Mouse (Mus musculus): ENCODE results near the gene Ptch1. TPM values are rescaled to one million over a fixed set of nuclear protein-coding genes. Genes with fewer than 3 reads are reported as not detected.

The Ptch1 gene
- polyA plus RNA-seq, 1 experiment from 2014 or later, result 22.7 TPM

DNA sequence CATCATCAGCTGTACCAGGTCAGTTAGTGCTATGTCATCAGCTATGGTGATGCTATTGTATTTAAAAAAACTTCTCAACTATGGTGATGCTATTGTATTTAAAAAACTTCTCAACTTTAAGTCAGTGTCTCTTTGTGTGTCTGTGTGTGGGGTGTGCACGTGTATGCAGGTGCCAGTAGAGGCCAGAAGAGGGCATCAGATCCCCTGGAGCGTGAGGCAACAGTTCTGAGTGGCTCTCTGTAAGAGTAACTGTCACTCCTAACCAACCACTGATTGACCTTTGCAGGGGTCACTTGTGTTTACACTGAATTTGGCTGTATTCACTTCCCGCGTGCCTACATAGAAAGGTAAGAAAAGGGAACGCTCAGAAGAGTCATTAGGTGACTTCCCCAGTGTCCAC is 65.6 kb downstream of the Ptch1 start:
- Histone ChIP-seq H3K4me2 (replicated peaks) (no peak overlapping the region), H3K36me3 (peaks cover 52% of the 10 kb centered on the region), H3K4me3 (no peak overlapping the region), H3K27me3 (no peaks in the 10 kb centered on the region), H3K9me3 (replicated peaks) (no peaks in the 10 kb centered on the region), H3K27ac (no peak overlapping the region), H3K4me1 (0 out of 2 replicates have a peak, but pooled peaks cover 7% of the 10 kb centered on the region), H3K9ac (no peak overlapping the region)
- WGBS, result 85% methylated on average over 5 of the region's 5 CpGs
- ATAC-seq (ENCODE audit: low FRiP score), result no peak

DNA sequence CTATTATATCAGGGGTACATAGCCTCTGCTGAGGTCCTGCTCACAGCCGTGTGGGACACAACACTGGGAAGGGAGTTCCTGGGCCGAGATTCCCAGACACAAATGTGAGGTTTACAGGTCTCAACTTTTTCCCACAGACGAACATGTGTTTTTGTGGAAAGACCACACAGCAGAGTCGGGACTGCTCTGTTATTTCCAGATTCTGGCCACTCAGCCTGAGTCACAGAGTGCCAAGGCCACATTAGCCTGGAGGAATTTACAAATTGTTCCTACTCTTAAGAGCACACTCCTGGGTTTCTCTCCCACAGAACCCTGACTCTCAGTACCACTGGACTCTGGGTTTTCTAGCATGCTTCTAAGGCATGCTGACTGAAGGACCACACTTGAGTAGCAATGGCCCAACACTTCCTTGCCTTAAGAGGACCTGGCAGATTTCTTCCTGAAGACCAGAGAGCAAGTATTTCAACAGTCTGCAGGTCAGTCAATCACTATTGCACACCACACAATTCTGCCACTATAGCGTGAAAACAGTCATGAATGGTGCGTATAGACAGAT is 66.3 kb downstream of the Ptch1 start:
- H3K36me3 ChIP-seq, result peaks cover 44% of the 10 kb centered on the region
- ATAC-seq (ENCODE audit: low FRiP score), result no peak
- 0 out of 2 replicates have a peak, but pooled peaks cover 5% of the 10 kb centered on the region for H3K4me1 ChIP-seq
- no peak overlapping the region for H3K4me3 ChIP-seq
- H3K27me3 ChIP-seq, result no peaks in the 10 kb centered on the region
- no peak overlapping the region for H3K4me2 ChIP-seq (replicated peaks)
- no peak overlapping the region for H3K9ac ChIP-seq
- no peak overlapping the region for H3K27ac ChIP-seq
- no peaks in the 10 kb centered on the region for H3K9me3 ChIP-seq (replicated peaks)
- 87% methylated on average over 6 of the region's 6 CpGs for WGBS

DNA sequence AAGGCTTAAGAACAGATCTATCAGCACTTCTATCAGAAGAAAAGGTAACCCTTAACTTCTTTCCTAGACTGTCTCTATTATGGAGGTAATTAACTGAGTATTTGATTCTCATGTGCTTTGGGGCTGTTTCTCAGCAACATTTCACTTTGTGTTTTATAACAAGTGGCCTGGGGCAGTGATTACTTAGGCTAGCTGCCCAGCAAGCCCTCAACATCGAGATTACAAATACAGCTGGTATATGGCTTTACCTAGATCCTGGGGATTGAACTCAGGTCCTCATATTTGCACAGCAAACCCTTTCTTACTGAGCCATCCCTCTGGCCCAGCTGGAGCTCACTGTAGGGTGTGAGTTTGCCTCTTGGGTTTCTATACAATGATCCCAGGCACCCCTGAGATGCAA is 67.0 kb downstream of the Ptch1 start:
- ATAC-seq (ENCODE audit: low FRiP score), result no peak
- no peak overlapping the region for H3K9ac ChIP-seq
- H3K27ac ChIP-seq, result no peak overlapping the region
- 0 out of 2 replicates have a peak, but pooled peaks cover 3% of the 10 kb centered on the region for H3K4me1 ChIP-seq
- H3K4me3 ChIP-seq, result no peak overlapping the region
- no peaks in the 10 kb centered on the region for H3K9me3 ChIP-seq (replicated peaks)
- H3K27me3 ChIP-seq, result no peaks in the 10 kb centered on the region
- peaks cover 37% of the 10 kb centered on the region for H3K36me3 ChIP-seq
- WGBS, result 65% methylated on average over 1 of the region's 1 CpGs
- H3K4me2 ChIP-seq (replicated peaks), result no peak overlapping the region

DNA sequence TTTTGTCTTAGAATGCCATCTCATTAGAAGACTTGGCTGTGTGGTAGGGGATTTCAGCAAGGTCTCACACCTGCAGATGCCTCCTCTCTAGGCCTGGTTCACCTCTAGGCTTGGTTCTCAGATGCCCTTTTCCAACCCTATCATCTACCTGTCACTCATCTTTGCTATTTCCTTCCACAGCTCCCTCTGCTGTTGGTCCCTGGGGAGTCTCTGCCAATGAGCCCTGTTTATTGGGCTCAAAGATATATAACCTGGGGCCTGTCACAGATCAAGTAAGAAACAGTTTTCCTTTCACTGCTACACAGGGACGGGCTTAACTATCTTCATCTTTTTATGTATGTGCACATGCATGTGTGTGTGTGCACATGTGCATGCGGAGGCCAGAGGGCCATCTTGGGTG is 71.0 kb downstream of the Ptch1 start:
- H3K4me3 ChIP-seq, result no peak overlapping the region
- H3K27ac ChIP-seq, result no peak overlapping the region
- no peak overlapping the region for H3K9ac ChIP-seq
- H3K4me1 ChIP-seq, result peaks cover under 1% of the 10 kb centered on the region; the same call in 1 of the 2 replicates
- no peaks in the 10 kb centered on the region for H3K27me3 ChIP-seq
- 94% methylated on average over 2 of the region's 2 CpGs for WGBS
- no peak overlapping the region for H3K4me2 ChIP-seq (replicated peaks)
- H3K36me3 ChIP-seq, result peaks cover 3% of the 10 kb centered on the region
- no peak for ATAC-seq (ENCODE audit: low FRiP score)
- H3K9me3 ChIP-seq (replicated peaks), result no peaks in the 10 kb centered on the region

DNA sequence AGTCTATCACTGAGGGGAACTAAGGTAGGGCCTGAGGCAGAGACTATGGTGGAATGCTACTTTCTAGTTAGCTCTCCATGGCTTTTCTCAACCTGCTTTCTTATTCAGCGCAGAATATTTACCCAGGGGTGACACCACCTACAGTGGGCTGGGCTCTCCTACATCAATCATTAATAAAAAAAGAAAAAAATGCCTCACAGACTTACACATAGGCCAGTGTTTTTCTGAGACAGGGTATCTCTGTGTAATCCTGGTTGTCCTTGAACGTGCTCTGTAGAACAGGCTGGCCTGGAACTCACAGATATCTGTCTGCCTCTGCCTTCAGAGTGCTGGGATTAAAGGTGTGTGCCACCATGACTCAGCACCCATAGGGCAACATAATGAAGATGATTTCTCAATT is 73.9 kb downstream of the Ptch1 start:
- Histone ChIP-seq H3K4me3 (no peak overlapping the region), H3K27ac (no peak overlapping the region), H3K27me3 (no peaks in the 10 kb centered on the region), H3K9me3 (replicated peaks) (no peaks in the 10 kb centered on the region), H3K4me1 (peaks cover 11% of the 10 kb centered on the region), H3K36me3 (no peaks in the 10 kb centered on the region), H3K4me2 (replicated peaks) (no peak overlapping the region), H3K9ac (no peak overlapping the region)
- WGBS, result 93% methylated on average over 2 of the region's 2 CpGs
- ATAC-seq (ENCODE audit: low FRiP score), result no peak

DNA sequence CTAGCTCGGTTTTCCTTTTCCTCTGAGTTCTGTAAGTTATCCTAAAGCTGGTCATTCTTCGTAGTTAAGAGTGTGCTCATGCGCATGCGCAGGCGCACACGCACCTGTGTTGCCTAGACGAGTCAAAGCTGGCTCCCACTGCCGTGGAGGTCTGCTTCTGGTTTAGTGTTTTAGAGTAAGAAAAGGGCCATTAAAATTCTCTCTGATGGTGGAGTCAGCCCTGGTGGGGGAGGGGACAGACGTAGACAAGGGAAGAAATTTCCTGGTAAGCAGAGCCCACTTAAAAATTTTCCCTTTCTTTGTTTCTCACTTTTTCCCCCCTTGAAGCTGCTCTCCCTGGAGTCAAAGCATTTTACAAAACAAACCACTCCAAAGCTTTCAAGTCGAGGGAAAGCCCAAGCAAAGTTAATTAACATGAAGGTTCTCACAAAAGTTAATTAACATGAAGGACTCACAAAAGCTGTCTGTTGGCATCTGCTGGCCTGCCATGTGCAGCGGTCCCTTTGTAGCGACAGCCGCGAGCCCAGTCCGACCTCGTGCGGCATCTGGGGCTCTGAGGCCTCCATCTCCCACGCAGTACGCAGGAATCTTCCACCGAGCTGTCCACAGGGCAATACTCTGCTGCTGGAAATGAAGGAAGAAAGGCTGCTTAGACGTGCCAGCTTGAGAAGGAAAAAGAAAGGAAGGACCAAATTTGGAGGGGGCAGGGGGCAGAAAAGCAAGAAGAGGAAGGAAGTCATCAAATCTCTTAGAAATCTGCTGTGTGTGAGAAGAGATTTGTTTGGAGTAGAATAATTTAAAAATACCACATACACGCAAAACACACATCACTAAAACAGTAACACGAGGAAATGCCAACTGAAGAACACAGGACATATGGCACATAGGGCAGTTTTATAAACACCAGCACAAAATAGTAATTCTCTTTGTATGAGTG is 76.5 kb downstream of the Ptch1 start, which contains the start of gene Fancc:
Gene Fancc, minus strand, starts transcription at position 633 of the 937 bp plus-strand sequence.
- Histone ChIP-seq H3K9me3 (replicated peaks) (no peaks in the 10 kb centered on the region), H3K27me3 (no peaks in the 10 kb centered on the region), H3K27ac (peak within 1 kb of the TSS; percentile 49; the same call in 1 of the 2 replicates), H3K4me1 (peaks cover 11% of the 10 kb centered on the region), H3K9ac (no peak within 1 kb of the TSS), H3K36me3 (no peaks in the 10 kb centered on the region), H3K4me2 (replicated peaks) (peak within 1 kb of the TSS; percentile 11), H3K4me3 (no peak within 1 kb of the TSS)
- 19% methylated on average over 23 of the region's 23 CpGs for WGBS
- peak; percentile 89 for ATAC-seq (ENCODE audit: low FRiP score)

DNA sequence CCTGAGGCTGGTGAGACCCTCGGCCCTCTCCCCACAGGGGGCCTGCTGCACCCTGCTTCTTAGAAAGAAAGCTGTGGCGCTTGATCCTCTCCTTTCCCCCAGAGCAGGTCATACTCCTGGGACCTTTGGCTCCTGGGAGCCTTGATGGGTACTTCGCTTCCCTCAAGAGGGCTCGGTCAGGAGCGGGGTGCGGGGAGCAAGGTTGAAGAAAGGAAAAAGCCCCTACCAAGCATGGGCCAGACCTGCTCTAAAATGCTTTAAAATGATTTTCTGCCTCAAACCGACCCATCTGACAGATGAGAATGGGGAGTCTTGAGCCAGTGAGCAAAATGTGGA is 85.7 kb downstream of the Ptch1 start:
- H3K36me3 ChIP-seq, result no peaks in the 10 kb centered on the region
- H3K27ac ChIP-seq, result peak overlapping the region; percentile 81
- peaks cover 26% of the 10 kb centered on the region for H3K4me1 ChIP-seq
- ATAC-seq (ENCODE audit: low FRiP score), result no peak
- no peak overlapping the region for H3K4me3 ChIP-seq
- 30% methylated on average over 7 of the region's 7 CpGs for WGBS
- H3K9me3 ChIP-seq (replicated peaks), result no peaks in the 10 kb centered on the region
- H3K27me3 ChIP-seq, result no peaks in the 10 kb centered on the region
- peak overlapping the region; percentile 19; the same call in 1 of the 2 replicates for H3K9ac ChIP-seq
- no peak overlapping the region for H3K4me2 ChIP-seq (replicated peaks)

DNA sequence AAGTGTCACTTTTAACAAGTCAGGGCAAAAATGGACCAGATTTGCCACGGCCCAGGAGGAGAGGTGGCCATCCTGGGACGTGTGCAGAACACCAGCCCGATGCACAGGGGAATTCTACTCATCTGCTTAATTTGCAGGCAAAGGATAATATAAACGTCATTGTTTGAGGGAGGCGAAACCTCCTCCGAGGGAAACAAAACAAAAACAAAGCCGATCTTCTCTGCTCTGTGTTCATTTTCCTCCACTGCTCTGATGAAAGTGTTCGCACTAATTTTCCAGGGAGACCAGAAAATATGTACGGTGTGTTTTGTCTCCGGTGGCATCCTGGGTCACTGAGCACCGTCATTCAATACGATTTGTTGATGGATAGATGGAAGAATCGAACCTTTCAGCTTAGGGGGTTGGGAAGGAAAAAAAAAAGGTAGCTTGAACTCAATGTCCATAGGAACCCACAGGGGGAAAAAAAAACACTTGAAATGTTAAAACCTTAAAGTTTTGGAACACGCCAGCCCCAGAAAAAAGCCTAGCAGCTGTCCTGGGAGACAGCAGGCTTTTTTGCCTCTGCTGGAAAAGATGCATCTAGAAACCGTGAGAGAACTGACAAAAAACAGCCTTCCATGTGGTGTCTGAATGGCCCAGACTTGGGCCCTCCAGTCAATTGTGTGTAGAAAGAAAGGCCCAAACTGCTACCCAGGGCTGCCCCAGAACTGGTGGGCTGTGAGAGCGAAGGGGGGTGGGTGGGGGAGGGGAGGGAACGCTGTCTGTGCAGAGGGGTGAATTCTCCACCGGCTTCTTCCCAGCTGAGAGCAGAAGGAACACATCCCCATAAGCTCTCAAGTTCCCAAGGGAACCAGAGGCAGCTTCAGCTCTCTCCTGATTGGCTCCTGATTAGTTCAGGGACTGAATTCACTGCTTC is 86.3 kb downstream of the Ptch1 start:
- WGBS, result 5% methylated on average over 18 of the region's 18 CpGs
- H3K27ac ChIP-seq, result peak overlapping the region; percentile 81
- peak overlapping the region; percentile 19; the same call in 1 of the 2 replicates for H3K9ac ChIP-seq
- no peaks in the 10 kb centered on the region for H3K27me3 ChIP-seq
- peaks cover 26% of the 10 kb centered on the region for H3K4me1 ChIP-seq
- peak; percentile 92 for ATAC-seq (ENCODE audit: low FRiP score)
- no peak overlapping the region for H3K4me3 ChIP-seq
- H3K36me3 ChIP-seq, result no peaks in the 10 kb centered on the region
- peak overlapping the region; percentile 37 for H3K4me2 ChIP-seq (replicated peaks)
- H3K9me3 ChIP-seq (replicated peaks), result no peaks in the 10 kb centered on the region

DNA sequence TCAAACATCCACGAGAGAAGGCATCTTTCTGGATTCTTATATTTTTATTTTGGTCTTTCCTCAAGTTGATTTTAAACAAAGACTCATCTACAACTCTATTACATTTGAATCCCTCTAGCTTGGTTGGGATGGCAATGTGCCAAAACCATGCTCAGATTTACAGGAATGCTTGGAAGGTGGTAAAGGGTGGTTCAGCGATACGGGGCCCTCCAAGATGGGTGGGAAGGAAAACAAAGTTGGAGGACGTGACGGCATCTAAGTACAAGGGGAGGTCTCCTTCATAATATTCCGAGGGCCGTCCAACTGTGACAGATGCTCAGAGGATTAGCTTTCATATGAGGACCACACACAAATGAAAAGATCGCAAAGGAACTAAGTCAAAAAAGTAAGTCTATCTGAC is 98.0 kb downstream of the Ptch1 start:
- no peak overlapping the region for H3K4me3 ChIP-seq
- H3K27me3 ChIP-seq, result no peaks in the 10 kb centered on the region
- H3K4me1 ChIP-seq, result no peaks in the 10 kb centered on the region
- WGBS, result 82% methylated on average over 8 of the region's 8 CpGs
- H3K9me3 ChIP-seq (replicated peaks), result no peaks in the 10 kb centered on the region
- no peak overlapping the region for H3K27ac ChIP-seq
- H3K36me3 ChIP-seq, result no peaks in the 10 kb centered on the region
- ATAC-seq (ENCODE audit: low FRiP score), result no peak
- no peak overlapping the region for H3K4me2 ChIP-seq (replicated peaks)
- no peak overlapping the region for H3K9ac ChIP-seq

Other genes starting within 250 kb of the Ptch1 start
- 20.4 and 23.0 TPM in 2 replicates for gene Fancc, start 76.3 kb downstream of the Ptch1 start, polyA plus RNA-seq (2016; fragmentation: Nextera tagmentation; extraction: Ambion mirVana)
- 23.9 and 26.0 TPM in 2 replicates for gene Ercc6l2, start 241.6 kb upstream of the Ptch1 start, polyA plus RNA-seq (2016; fragmentation: Nextera tagmentation; extraction: Ambion mirVana)